Mouse (Mus musculus): Measurements from ENCODE around the gene Dnaic2.

The Dnaic2 gene

DNA sequence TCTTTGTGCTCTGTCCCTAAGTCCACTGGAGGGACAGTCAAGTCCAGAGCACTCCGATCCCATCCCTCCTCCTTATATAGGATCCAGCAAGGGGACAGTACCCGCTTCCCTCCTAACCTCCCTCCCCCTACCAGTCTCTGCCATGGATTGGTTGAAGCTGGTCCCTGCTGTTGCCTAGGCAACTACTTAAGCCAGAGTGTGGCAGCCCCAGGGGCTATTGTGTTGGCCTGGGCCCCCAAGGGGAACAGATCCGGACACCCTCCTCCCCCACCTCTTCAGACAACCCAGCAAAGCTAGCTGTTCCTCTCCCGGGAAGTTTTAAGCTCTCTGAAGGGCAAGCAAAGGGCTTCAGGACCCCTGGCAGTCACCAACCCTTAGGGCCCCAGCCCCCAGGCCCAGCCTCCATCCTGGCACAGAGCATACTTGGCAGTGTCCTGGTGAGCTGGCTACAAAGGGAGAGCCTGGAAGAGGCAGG is 68.7 kb downstream of the Dnaic2 start, which contains the start of gene Btbd17:
Gene Btbd17, minus strand, starts transcription at position 98 of the 475 bp plus-strand sequence.
- no peak for DNase-seq (ENCODE audit: low read depth in 1 of 2, low spot score in 2 of 2)

- no peak for DNase-seq (ENCODE audit: low read depth in 1 of 2, low spot score in 2 of 2)
Measured at GRCm38 (mm10) chr11:114797176-114797575, 70.0 kb downstream of the Dnaic2 start.

DNA sequence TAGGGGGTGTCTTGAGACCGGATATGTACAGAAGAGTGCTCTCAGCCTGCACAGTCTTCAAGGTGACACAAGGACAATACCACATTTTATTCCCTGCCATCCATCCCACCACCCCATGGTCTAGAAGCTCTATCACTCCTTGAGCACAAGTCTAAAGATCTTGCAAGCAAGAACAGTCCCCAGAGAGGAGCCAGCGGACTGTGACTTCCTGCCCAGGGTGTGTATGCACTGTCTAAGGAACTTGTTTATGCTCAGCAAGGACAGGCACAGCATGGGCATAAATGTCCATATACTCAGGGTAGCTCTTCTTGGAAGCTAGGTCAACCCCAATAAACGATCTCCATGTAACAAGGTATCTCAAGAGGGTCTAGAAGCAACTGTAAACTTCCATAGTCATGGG is 70.8 kb downstream of the Dnaic2 start:
- no peak for DNase-seq (ENCODE audit: low read depth in 1 of 2, low spot score in 2 of 2)

- DNase-seq (ENCODE audit: low read depth in 1 of 2, low spot score in 2 of 2): no peak
Measured at GRCm38 (mm10) chr11:114798624-114799023, 71.4 kb downstream of the Dnaic2 start, which contains the start of gene Gpr142. Gene Gpr142, plus strand, starts transcription at chr11:114798924.

- DNase-seq (ENCODE audit: low read depth in 1 of 2, low spot score in 2 of 2): no peak
Measured at GRCm38 (mm10) chr11:114801906-114802305, 74.7 kb downstream of the Dnaic2 start.

GRCm38 (mm10) chr11:114802540-114803267 is 75.5 kb downstream of the Dnaic2 start:
- DNase-seq (ENCODE audit: low read depth in 1 of 2, low spot score in 2 of 2): no peak

DNA sequence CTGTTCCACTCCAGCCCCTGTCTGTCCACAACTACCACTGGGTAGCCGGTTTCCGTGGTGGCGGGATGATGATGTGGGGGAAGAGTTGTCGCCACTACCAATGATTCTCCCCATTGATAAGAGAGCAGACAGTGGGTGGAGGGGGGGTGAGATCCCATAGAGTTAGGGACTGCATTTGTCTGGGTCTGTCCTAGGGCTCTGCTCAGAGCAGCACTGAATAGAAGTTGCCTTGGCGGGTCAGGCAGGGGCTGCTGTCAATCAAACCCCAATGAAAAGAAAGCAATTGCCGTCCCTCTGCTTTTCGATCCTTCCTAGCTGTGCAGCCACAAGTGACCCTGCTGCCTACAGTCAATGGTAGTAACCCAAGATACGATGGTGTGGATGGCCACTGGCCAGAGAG is 76.8 kb downstream of the Dnaic2 start:
- DNase-seq (ENCODE audit: low read depth in 1 of 2, low spot score in 2 of 2): no peak

DNA sequence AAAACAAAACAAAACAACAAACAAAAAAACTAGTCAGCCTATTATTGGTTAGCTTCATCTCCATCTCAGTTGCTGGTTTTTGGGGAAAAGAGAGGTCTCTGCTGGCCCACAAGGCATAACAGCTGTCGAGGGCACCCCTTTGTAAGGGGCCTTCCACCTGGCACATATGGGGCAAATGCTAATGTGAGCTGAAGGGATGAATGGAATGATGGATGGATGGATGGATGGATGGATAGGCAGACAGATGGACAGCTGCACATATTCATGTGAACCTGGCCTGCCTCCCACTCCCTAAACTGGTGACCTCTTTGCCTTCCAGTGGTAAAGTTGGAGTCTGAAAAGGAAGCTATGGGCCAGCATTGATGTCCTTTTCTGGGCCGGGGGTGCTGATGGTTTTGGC is 79.8 kb downstream of the Dnaic2 start:
- no peak for DNase-seq (ENCODE audit: low read depth in 1 of 2, low spot score in 2 of 2)
